Mouse (Mus musculus): ENCODE data around the gene Fam198a. TPM values are rescaled to one million over a fixed set of nuclear protein-coding genes. Genes with fewer than 3 reads are reported as not detected.

Fam198a gene
- polyA plus RNA-seq, 1 experiment from 2014 or later, result 1.0 TPM

DNA sequence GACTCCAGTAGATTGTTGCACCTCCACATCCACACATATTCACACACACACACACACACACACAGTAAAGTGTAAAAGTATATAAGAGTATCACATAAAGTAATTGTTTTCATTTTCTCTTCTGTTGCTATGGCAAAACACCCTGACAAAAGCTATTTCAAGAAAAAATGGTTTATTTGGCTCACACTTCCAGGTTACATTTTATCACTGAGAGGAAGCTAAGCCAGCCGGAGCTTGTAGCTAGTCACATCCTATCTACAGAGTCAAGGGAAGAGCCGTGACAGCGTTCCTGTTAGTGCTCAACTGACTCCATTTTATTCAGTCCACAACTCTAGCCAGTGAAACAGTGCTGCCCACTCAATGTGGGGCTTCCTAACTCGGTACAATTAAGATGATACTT, 2.4 kb upstream of the Fam198a start:
- no peaks in the 10 kb centered on the region for H3K36me3 ChIP-seq (ENCODE audit: control insufficient read depth, insufficient read depth)
- 64% methylated on average over 4 of the region's 4 CpGs for WGBS
- H3K27ac ChIP-seq (ENCODE audit: low read depth, low read length), result no peak overlapping the region
- H3K9me3 ChIP-seq (ENCODE audit: control insufficient read depth), result no peaks in the 10 kb centered on the region
- H3K4me2 ChIP-seq (replicated peaks; ENCODE audit: low read depth), result no peak overlapping the region
- H3K9ac ChIP-seq (ENCODE audit: low read depth, low read length), result no peak overlapping the region
- H3K4me1 ChIP-seq (replicated peaks; ENCODE audit: control insufficient read depth, insufficient read depth, low read length), result peaks cover 5% of the 10 kb centered on the region; the same call in 1 of the 2 replicates
- no peak for ATAC-seq
- no peaks in the 10 kb centered on the region for H3K27me3 ChIP-seq (replicated peaks; ENCODE audit: control insufficient read depth, insufficient read depth, low read length)
- TF ChIP-seq CTCF (IDR thresholded peaks at IDR 0.05; ENCODE audit: low read depth), result no peak
- H3K4me3 ChIP-seq (ENCODE audit: low read depth, low read length), result no peak overlapping the region

GRCm38 (mm10) chr9:121951114-121951423, 281 bp downstream of the Fam198a start:
- H3K9ac ChIP-seq (ENCODE audit: low read depth, low read length), result 0 out of 2 replicates have a peak overlapping the region, but pooled peaks have one; percentile 18
- no peaks in the 10 kb centered on the region for H3K36me3 ChIP-seq (ENCODE audit: control insufficient read depth, insufficient read depth)
- WGBS, result 21% methylated on average over 4 of the region's 4 CpGs
- no peak overlapping the region for H3K27ac ChIP-seq (ENCODE audit: low read depth, low read length)
- peaks cover 5% of the 10 kb centered on the region; the same call in 1 of the 2 replicates for H3K4me1 ChIP-seq (replicated peaks; ENCODE audit: control insufficient read depth, insufficient read depth, low read length)
- ATAC-seq, result no peak
- peak overlapping the region; percentile 64 for H3K4me2 ChIP-seq (replicated peaks; ENCODE audit: low read depth)
- no peaks in the 10 kb centered on the region for H3K9me3 ChIP-seq (ENCODE audit: control insufficient read depth)
- H3K27me3 ChIP-seq (replicated peaks; ENCODE audit: control insufficient read depth, insufficient read depth, low read length), result no peaks in the 10 kb centered on the region
- peak overlapping the region; percentile 32 for H3K4me3 ChIP-seq (ENCODE audit: low read depth, low read length)
- TF ChIP-seq CTCF (IDR thresholded peaks at IDR 0.05; ENCODE audit: low read depth), result peak; percentile 21; the same call in 1 of the 2 replicates

DNA sequence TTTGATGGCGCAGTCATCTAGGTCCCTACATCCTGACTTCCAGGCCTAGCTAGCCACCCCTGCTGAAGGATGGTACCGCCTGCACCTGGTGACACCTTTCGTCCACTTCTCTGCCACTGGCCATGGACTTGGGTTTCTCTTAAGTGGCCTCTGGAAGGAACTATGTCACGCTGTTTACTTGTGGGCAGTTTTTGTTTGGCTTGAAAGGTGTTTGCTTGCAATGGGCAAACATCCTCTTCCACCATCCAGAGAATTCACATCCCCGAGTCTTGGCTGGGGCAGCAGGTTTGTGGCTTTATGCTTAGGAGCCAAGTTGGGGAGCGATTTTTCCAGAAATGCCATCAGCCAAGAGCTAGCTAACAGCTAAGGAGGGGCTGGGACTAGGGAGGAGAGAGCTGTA, 1.8 kb downstream of the Fam198a start:
- no peak overlapping the region for H3K9ac ChIP-seq (ENCODE audit: low read depth, low read length)
- H3K36me3 ChIP-seq (ENCODE audit: control insufficient read depth, insufficient read depth), result no peaks in the 10 kb centered on the region
- no peak overlapping the region for H3K4me2 ChIP-seq (replicated peaks; ENCODE audit: low read depth)
- H3K4me1 ChIP-seq (replicated peaks; ENCODE audit: control insufficient read depth, insufficient read depth, low read length), result peaks cover 5% of the 10 kb centered on the region; the same call in 1 of the 2 replicates
- no peak overlapping the region for H3K4me3 ChIP-seq (ENCODE audit: low read depth, low read length)
- H3K9me3 ChIP-seq (ENCODE audit: control insufficient read depth), result no peaks in the 10 kb centered on the region
- ATAC-seq, result no peak
- 86% methylated on average over 6 of the region's 6 CpGs for WGBS
- no peaks in the 10 kb centered on the region for H3K27me3 ChIP-seq (replicated peaks; ENCODE audit: control insufficient read depth, insufficient read depth, low read length)
- TF ChIP-seq CTCF (IDR thresholded peaks at IDR 0.05; ENCODE audit: low read depth), result no peak
- H3K27ac ChIP-seq (ENCODE audit: low read depth, low read length), result no peak overlapping the region

DNA sequence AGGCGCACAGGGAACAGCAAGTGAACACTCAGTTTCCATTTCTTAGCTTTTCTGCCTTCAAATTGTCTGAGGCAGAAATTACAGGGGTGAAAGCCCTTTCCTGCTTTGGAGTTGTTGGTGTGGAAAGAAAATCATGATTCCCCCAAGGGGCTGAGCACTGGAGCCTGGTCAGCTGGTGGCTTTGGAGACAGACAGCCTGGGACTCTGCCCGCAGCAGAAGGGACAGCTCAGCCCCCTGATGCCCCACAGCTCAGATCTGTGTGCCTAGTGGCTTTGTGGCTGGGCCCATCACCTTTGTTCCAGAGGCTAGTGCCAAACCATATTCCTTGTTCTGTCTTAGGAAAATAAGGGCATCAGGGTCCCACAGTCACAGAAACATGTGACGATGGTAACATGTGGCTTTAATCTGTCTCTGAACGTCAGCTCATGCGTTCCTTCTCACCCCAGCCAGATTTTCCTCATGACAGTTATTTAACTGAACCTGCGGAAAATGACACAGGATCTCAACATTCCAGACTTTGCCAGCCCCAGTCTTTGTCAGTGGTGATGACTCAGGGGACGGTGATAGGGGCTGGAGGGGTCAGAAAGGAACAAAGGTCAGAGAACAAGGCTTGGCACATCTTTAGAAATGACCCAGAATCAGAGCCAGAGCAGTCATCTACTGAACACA, 9.3 kb downstream of the Fam198a start:
- H3K4me3 ChIP-seq (ENCODE audit: low read depth, low read length), result no peak overlapping the region
- H3K9me3 ChIP-seq (ENCODE audit: control insufficient read depth), result no peaks in the 10 kb centered on the region
- no peaks in the 10 kb centered on the region for H3K4me1 ChIP-seq (replicated peaks; ENCODE audit: control insufficient read depth, insufficient read depth, low read length)
- H3K36me3 ChIP-seq (ENCODE audit: control insufficient read depth, insufficient read depth), result no peaks in the 10 kb centered on the region
- 50% methylated on average over 7 of the region's 7 CpGs for WGBS
- no peak overlapping the region for H3K27ac ChIP-seq (ENCODE audit: low read depth, low read length)
- H3K4me2 ChIP-seq (replicated peaks; ENCODE audit: low read depth), result no peak overlapping the region
- TF ChIP-seq CTCF (IDR thresholded peaks at IDR 0.05; ENCODE audit: low read depth), result no peak
- H3K27me3 ChIP-seq (replicated peaks; ENCODE audit: control insufficient read depth, insufficient read depth, low read length), result no peaks in the 10 kb centered on the region
- no peak overlapping the region for H3K9ac ChIP-seq (ENCODE audit: low read depth, low read length)
- ATAC-seq, result no peak

DNA sequence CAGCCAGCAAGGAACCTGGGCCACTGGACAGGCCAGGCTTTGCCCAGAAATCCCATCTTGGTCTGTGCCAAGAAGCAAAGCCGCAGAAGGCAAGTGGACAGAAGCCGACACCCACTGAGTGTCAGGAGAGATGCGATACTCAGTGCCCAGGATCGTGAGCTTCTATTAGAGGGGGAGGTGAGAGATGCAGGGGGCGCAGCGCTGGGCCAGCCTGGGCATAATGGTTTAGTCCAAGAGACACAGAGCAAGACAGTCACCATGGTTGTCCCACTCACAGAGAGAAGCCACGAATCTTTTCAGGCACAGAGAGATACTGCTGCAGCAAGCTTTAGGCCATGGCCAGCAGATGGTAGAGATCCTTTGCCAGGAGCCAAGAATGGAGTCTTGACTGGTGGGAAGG, 14.2 kb downstream of the Fam198a start:
- H3K4me3 ChIP-seq (ENCODE audit: low read depth, low read length), result no peak overlapping the region
- no peak overlapping the region for H3K4me2 ChIP-seq (replicated peaks; ENCODE audit: low read depth)
- 86% methylated on average over 7 of the region's 7 CpGs for WGBS
- ATAC-seq, result no peak
- H3K4me1 ChIP-seq (replicated peaks; ENCODE audit: control insufficient read depth, insufficient read depth, low read length), result no peaks in the 10 kb centered on the region
- no peak for TF ChIP-seq CTCF (IDR thresholded peaks at IDR 0.05; ENCODE audit: low read depth)
- no peaks in the 10 kb centered on the region for H3K36me3 ChIP-seq (ENCODE audit: control insufficient read depth, insufficient read depth)
- no peaks in the 10 kb centered on the region for H3K27me3 ChIP-seq (replicated peaks; ENCODE audit: control insufficient read depth, insufficient read depth, low read length)
- no peak overlapping the region for H3K27ac ChIP-seq (ENCODE audit: low read depth, low read length)
- no peak overlapping the region for H3K9ac ChIP-seq (ENCODE audit: low read depth, low read length)
- no peaks in the 10 kb centered on the region for H3K9me3 ChIP-seq (ENCODE audit: control insufficient read depth)

DNA sequence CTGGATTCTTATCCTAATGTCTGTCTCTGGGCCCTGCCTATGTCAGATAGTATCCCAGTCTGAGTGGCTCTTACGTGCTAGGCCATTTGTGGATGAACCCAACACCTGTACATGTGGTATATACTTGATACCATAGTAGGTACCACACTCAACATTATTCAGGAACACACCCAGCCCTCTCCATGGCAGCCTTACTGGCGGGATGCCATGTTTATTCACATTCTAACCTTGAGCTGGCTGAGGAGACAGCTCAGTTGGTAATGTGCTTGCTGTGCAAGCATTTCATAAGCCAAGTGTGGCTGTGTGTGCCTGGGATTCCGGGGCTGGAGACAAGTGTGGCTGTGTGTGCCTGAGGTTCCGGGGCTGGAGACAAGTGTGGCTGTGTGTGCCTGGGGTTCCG, 17.5 kb downstream of the Fam198a start:
- no peaks in the 10 kb centered on the region for H3K9me3 ChIP-seq (ENCODE audit: control insufficient read depth)
- no peaks in the 10 kb centered on the region for H3K36me3 ChIP-seq (ENCODE audit: control insufficient read depth, insufficient read depth)
- no peaks in the 10 kb centered on the region; the same call in 1 of the 2 replicates for H3K27me3 ChIP-seq (replicated peaks; ENCODE audit: control insufficient read depth, insufficient read depth, low read length)
- no peak overlapping the region for H3K27ac ChIP-seq (ENCODE audit: low read depth, low read length)
- no peak overlapping the region for H3K4me3 ChIP-seq (ENCODE audit: low read depth, low read length)
- WGBS, result 65% methylated on average over 5 of the region's 5 CpGs
- ATAC-seq, result no peak
- H3K4me2 ChIP-seq (replicated peaks; ENCODE audit: low read depth), result no peak overlapping the region
- H3K9ac ChIP-seq (ENCODE audit: low read depth, low read length), result no peak overlapping the region
- TF ChIP-seq CTCF (IDR thresholded peaks at IDR 0.05; ENCODE audit: low read depth), result no peak
- H3K4me1 ChIP-seq (replicated peaks; ENCODE audit: control insufficient read depth, insufficient read depth, low read length), result no peaks in the 10 kb centered on the region
